Mouse (Mus musculus) activated CD4-positive, CD25-positive, alpha-beta regulatory T cell, adult 4 months (primary cell): ENCODE measurements around the gene Erbb2. TPM values are rescaled to one million over a fixed set of nuclear protein-coding genes. Genes with fewer than 3 reads are reported as not detected.

ENCODE experiments used
- ATAC-seq: one replicate; pipeline ENCODE4 v1.8.0; 2017
- polyA plus RNA-seq, 2 experiments: library from polyadenylated mRNA; unstranded; fragments of 100-300 nt; shearing (Covaris generic); gene quantifications; one replicate each; pipeline ENCODE4 v1.2.1; 2017

Erbb2 gene
- polyA plus RNA-seq, 2 experiments from 2014 or later = 0.07 TPM; not detected in 1

GRCm38 (mm10) chr11:98459071-98459741 lies 46.9 kb downstream of the Erbb2 start:
- no peak for ATAC-seq

GRCm38 (mm10) chr11:98459860-98460259 lies 47.6 kb downstream of the Erbb2 start:
- no peak for ATAC-seq

GRCm38 (mm10) chr11:98461109-98461720 lies 48.9 kb downstream of the Erbb2 start:
- no peak for ATAC-seq

- no peak for ATAC-seq
Measured at GRCm38 (mm10) chr11:98462255-98462654, 50.0 kb downstream of the Erbb2 start.

- ATAC-seq = peak; percentile 25
Measured at GRCm38 (mm10) chr11:98463911-98464310, 51.6 kb downstream of the Erbb2 start.

- peak; percentile 83 for ATAC-seq
Measured at GRCm38 (mm10) chr11:98464516-98464915, 52.2 kb downstream of the Erbb2 start.

- ATAC-seq = peak; percentile 82
Measured at GRCm38 (mm10) chr11:98469761-98470714, 57.8 kb downstream of the Erbb2 start.

- ATAC-seq = no peak
Measured at GRCm38 (mm10) chr11:98470795-98471194, 58.5 kb downstream of the Erbb2 start.

- no peak for ATAC-seq
Measured at GRCm38 (mm10) chr11:98472696-98473095, 60.4 kb downstream of the Erbb2 start.

- no peak for ATAC-seq
Measured at GRCm38 (mm10) chr11:98473916-98474479, 61.7 kb downstream of the Erbb2 start.

GRCm38 (mm10) chr11:98474967-98475366 lies 62.7 kb downstream of the Erbb2 start:
- ATAC-seq = no peak

- no peak for ATAC-seq
Measured at GRCm38 (mm10) chr11:98475630-98476433, 63.6 kb downstream of the Erbb2 start.

- no peak for ATAC-seq
Measured at GRCm38 (mm10) chr11:98476434-98476807, 64.2 kb downstream of the Erbb2 start.

- ATAC-seq = peak; percentile 37
Measured at GRCm38 (mm10) chr11:98477011-98477701, 64.9 kb downstream of the Erbb2 start.

- ATAC-seq = no peak
Measured at GRCm38 (mm10) chr11:98479026-98479939, 67.0 kb downstream of the Erbb2 start.

GRCm38 (mm10) chr11:98479940-98480497 lies 67.7 kb downstream of the Erbb2 start:
- peak; percentile 20 for ATAC-seq

GRCm38 (mm10) chr11:98481231-98481630 lies 69.0 kb downstream of the Erbb2 start:
- no peak for ATAC-seq

- ATAC-seq = no peak
Measured at GRCm38 (mm10) chr11:98482067-98482466, 69.8 kb downstream of the Erbb2 start.

GRCm38 (mm10) chr11:98485749-98486148 lies 73.5 kb downstream of the Erbb2 start:
- ATAC-seq = no peak
